Mouse (Mus musculus): ENCODE measurements around the gene Morf4l2.
"Not testable (repeated sequence)": the region's sequence is repeated elsewhere in the genome, so short reads cannot be mapped to it uniquely, and the experiment has no call there.

Morf4l2 gene

DNA sequence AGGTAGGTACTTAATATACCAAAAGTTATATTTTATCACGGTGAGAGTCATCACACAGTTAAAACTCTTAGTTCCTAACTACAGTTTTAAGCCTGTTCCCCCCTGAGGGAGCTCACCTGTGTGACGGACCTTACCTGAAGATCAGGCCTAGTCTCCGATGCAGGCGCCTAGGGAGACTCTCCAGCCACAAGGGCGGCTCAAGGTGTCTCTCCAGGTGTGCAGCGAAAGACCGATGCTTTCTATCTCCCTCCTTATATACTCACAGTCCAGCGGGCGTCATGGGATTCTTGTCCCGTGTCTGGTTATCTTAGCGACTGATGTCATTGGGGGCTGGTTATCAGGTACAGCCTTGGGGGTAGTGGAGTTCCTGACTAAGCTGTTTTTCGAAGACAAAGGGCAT is at the start of gene Morf4l2:
Gene Morf4l2, minus strand, starts transcription at position 232 of the 400 bp plus-strand sequence.
- no peak for DNase-seq (ENCODE audit: low spot score)

DNA sequence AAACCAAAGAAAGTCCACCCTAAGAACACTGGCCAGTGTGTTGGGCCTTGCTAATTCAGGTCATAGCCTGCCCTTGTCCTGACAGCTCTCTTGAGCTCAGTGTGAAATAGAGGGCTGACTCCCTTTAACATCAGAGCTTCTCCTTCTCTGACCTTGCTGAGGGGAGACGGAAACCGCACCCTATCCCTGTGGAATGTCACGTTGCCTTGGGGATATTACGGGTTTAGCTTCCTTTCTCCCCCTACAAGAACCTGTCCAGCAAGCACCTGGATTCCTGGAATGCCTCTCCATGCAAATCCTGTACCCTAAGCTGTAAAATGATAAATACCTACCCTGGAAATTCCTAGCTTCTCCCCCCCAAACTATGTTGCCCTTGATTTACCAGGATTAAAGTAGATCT is 46.0 kb upstream of the Morf4l2 start:
- DNase-seq (ENCODE audit: low spot score): no peak

DNA sequence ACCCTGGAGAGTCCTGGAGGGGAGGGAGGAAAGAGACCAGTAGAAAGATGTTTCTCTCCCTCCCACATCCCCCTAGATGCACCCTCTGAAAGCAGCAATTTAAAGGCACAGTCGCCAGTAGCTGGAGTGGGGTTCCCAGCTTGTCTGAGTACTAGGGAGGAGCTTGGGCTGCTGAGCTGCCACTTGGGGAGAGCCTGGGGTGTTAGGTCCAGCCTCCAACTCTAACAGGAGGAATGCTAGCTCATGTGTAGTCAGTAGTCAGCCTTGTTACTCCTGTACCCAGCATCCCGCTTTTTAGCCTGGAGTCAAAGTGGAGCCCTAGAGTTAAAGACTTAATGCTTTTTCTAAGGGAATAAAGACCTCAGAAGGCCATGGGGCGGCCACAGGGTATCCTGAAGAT is 36.6 kb upstream of the Morf4l2 start, which contains the start of gene Glra4:
Gene Glra4, minus strand, starts transcription at position 101 of the 400 bp plus-strand sequence.
- no peak for DNase-seq (ENCODE audit: low spot score)

DNA sequence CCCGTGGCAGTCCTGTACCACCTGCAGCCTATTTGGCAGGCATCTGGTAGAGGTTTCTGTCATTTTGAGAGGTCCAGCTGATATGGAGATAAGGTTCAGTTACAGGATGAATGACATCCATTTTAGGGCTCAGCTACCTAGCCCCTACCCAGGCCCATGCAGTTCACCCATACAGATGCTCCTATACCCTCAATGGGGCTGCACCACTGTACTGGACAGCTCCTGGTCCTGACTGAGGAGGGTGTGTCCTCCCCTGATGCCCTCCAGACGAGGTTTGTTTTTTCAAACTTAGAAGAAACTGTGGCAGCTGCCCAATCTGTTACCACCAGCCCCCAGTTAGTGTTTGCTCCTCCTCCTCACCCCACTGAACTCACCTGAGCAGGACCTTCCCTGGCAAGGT is 35.8 kb upstream of the Morf4l2 start:
- no peak for DNase-seq (ENCODE audit: low spot score)

DNA sequence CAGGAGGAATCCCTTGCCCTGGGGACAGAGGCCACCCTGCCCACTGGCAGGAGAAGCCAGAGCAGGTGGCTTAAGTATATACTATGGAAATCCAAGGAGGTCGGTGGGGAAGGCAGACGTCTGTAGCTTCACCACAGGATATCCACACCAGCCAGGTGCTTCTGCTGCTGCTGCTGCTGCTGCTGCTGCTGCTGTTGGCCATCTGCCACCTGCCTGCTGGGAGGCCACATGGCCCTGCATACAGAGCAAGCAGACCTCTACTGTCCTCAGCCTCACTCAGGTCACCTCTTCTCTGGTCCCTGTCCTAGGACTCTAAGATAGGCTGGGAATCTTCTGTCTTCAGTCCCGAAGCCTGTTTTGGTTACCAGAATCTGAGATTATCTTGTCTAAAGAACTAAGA is 34.6 kb upstream of the Morf4l2 start:
- DNase-seq (ENCODE audit: low spot score): no peak

DNA sequence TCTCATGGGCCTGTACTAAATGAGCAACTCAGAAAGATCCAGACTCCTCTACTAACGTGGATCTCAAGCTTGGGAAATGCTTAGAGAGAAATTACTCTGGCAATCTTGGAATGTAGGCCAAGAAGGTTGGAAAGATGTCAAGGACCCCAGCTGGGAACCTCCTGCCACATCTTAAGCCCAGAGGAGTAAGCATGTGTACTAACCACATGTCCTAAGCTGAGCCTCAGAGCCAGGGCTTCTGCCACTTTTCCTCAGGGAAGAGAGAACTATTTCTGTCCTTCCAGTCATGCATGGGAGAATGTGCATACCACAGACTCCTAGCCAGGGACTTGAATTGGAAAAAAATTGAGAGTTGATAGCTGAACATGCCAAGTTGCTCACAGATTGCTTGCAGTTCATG is 29.5 kb upstream of the Morf4l2 start:
- DNase-seq (ENCODE audit: low spot score): no peak

DNA sequence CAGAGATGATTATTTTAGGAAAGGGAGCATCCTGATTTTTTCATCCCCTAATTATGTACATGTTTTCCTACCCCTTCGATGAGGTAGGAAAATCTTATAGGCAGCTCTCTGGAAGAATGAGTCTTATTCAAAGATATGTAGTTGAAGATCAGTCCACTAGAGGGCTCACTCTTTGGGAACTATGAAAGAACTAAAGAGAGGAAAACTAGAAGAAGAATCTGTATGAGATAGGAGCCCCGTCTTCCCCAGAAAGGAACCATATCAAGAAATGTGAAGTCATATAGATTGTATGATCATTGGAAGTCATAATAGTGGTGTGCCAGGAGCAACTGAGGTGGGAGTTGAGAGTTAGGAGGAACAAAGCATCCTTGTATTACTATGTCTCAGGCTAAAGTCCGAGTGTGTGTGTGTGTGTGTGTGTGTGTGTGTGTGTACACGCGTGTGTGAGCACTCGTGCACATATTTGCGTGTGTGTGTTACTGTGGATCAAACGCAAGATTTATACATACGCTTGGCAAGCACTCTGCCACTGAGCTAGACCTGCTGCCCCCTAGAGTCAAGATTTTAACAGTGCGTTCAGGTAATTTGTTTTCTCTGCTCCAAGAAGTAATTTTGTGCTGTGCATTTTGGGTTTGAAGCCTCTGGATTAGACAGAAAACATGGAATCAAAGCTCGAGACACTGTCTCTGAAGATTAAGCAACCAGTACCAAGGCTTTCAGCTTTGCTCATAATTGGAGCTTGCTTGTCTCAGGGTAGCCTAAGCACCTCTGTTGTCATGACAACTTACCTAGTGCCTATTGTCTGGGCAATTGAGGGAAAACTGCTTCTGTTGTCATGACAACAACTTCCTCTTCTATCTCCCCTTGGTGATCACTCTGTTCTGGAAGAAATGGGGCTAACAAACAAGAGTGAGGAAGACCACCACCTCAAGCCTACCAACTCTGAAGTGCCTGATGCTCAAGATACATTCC is 17.9 kb upstream of the Morf4l2 start:
- DNase-seq (ENCODE audit: low spot score): no peak

DNA sequence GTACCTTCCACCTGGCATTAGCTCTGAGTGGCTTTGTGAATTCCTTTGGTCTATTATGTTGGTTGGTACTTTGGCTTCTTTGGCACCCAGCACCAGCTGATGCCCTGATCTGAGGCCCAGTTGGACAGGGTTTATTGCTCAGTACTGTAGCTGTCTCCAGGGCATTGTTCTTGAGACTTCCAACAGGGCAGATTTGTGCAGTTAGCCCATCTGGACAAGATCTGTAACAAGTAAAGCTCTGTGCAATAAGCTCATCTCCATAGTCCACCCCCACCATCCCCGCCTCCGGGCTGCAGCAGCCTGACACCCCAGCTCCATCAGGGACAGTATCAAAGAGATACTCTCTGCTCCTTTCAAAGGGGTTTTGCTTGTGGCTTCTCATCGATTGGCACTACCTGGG is 12.0 kb upstream of the Morf4l2 start:
- DNase-seq (ENCODE audit: low spot score): no peak

DNA sequence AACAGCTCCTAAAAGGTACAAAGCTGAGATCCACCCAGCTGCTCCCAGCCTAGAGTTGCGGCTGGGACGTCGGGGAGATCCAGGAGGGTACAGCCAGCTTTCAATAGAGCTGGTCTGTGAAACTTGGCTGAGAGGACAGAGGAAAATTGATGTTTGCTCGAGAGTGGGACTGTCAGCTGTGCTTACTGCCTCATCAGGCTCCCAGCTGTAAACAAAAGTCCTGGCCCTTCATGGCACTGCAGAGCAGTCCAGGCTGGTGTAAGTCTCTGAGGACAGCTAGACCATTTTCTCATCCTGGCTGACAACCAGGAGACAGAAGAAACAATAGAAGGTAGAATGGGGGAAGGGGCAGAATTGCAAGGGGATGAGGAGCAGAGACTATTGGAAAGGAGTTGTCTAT is 5.8 kb upstream of the Morf4l2 start:
- no peak for DNase-seq (ENCODE audit: low spot score)

DNA sequence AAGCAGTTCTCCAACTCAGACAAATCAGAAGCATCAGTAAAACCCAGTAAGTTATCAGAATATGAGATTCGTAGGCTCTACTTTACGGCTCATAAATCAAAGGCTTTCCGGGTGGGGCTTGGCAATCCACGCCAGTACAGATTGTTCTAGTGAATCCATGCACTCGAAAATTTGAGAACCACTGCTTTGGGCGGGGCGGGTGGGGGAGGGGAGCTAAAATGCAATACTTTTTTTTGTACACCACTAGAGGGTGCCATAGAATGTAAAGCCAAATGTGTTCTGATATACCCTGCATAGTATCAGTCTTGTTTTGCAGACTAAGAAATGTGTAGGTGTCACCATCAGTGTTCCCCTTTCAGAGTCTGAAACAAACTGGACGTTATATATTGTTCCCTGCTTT is 1.2 kb upstream of the Morf4l2 start:
- no peak for DNase-seq (ENCODE audit: low spot score)

DNA sequence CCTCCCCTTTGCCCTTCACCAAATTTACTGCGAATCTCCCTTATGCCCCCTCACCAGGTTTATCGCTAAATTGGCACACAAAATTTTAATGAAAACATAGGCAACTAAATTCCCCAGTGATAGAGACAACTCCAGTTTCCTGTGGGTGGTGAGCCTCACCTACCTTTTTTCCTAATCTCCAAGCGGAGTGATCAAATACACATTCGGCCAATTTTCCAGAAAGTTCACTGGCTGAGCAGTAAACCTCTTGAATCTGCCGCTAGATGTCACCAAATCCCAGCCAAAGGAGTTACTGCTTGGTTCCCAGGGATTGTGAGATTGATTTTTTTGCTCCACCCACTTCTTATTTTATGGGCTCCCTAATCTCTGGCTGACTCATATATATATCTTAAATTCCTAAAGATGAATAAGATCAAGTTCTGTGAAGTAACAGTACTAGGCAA is 808 bp downstream of the Morf4l2 start:
- DNase-seq (ENCODE audit: low spot score): peak; percentile 9

DNA sequence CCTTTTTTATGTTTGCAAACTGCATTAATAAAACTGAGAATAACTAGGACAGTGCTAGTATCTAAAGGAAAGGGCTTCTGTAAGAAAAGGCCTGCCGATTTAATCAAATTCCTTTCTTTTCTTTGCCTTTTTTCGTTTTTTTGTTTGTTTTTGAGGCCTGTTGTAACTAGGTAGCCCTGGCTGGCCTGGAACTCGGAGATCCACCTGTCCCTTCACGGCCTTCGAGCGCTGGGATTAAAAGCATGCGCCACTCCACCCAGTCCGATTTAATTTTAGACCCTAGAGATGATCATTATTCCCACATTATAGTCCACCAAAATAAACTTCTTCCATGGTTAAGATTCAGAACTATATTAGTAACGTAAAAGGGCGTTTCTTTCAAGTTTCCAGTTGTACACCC is 1.2 kb downstream of the Morf4l2 start:
- no peak for DNase-seq (ENCODE audit: low spot score)

DNA sequence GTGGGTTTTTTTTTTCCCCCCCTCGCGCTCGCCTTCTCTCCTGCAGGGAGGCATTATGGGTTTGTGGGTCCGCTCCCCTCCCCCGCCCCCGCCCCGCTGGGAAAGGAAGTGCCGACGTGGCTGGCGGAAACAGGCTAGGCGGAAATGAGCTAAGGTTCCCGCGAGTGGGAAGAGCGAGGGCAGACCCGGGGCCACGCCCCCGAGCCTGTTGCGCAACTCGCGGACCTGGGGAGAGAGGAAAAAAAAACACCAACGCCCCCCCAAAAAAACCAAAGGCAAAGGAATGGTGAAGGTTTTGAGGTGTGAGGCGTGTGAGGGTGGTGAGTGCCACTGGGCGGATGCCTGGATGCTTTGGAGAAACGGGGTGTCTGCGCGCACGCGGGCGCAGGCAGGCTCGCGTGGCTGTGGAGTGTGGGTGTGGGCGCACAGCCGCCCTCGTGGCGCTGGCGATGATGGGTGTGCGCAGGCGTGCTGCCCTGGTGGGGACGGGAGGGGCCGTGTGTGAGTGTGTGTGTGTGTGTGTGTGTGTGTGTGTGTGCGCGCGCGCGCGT is 1.8 kb downstream of the Morf4l2 start:
- peak; percentile 38 for DNase-seq (ENCODE audit: low spot score)

DNA sequence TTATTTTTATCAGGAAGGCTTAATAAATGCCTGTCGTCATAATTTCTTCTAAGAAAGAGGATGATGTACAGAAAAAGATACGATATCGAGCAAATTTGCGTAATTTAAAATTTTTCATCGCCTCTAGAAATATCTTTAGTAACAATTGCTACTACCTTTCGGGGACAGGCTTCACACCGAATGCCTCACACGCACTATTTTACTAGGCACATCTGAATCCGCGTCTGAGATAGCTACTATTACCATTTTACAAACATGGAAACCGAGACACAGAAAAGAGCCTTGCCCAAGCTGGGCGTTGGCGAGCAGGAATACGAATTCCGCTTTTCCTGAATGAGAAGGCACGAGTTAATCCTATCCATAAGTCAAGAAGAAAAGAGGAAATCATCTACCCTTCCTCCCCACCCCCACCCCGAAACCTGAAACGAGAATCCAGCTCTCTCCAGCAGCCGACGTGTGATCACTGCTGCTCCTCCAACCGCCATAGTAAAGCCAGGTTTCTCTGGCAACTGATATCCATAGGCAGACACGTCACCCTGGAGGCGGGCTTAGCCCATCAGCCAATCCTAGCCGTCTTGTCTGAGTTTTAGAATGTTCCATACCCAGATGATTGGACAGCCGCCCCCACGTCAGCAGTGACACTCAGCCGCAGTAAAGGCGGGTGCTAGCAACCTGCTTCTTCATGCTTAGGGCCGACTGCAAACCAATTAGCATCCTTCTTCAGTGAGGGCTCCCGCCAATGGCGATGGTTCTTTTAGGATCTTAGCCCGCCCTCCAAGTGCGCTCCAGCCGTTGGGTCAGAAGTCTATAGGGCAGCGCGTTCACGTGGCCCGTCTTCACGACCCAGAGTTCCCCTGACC is 2.5 kb downstream of the Morf4l2 start:
- DNase-seq (ENCODE audit: low spot score): peak; percentile 50

DNA sequence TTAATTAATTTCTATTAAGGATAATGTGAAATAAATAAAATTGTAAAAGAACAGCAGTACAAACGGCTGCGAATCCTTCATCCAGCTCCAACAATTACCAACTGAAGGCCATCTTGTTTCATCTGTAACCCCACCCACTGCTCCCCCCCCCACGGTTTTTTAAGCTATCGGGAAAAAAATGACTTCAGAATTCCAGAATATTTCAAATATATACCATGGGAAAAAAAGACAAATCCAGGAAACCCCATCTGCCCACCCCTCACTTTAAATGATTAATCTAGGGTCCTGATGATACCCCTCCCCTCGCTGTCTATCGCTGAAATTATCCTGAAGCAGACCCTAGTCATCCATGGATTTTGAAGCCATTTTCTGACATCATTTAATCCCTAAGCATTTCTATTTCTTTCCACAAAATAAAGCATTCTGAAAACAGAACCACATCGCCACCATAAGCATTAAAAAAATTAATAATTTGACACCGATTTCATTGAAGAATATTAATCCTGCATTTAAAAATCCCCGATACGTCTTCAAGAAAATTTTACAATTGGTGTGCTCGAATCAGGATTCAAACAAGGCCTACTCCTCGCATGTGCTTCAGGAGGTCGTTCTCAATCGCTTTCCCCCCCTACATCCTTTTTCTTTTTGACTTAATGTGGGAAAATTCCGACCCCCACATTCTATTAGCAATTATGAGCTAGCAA is 3.3 kb downstream of the Morf4l2 start:
- DNase-seq (ENCODE audit: low spot score): no peak

DNA sequence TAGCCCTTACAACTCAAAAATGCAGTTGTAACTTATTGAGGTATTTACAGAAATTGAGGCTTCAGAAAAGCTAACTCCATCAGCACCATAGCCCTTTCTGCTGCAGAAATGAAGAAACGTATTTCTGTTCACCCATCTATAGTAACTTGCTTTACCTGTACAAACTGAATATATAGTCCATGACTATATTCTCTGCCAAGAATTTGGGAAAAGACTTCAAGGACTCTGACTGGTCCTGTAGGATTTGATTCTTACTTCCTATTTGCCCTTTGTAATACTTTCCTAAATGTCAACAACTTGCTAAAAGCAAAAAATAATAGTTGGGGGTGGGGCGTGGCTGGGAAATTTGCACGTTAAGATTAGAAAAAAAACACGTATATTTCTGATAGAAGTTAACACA is 11.5 kb downstream of the Morf4l2 start:
- DNase-seq (ENCODE audit: low spot score): no peak

DNA sequence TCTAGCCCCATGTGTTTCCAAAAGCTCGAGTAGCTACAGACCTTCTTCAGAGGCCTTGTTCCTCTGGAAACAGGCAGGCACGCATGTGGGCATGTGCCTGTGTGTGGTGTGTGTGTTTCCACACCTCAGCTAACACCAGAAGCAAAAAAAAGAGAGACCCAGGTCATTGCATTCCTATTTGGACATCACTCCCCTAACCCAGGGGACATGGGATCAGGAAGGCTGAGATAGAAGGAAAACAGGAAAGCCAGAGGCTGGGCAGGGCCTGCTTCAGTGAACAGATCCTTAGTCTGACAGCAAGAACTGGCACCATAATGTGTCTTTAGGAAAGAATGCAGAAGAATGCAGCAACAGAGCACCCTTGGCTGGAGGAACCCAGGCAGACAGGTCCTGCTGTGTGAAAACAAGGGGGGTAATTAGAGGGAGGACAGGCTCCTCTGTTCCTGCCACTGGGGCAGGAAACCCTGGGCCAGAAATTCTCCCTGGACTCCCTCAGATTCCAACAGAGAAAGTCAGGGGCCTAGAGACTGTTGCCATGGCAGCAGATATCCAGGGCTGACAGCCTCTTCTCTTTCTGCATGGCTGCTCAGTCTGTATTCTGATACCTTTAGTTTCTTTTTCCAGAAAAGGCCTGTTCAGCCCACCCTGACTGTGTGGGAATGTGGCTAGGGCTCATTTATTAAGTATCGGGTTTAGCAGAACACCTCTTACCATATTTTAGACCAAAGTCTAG is 28.6 kb downstream of the Morf4l2 start:
- DNase-seq (ENCODE audit: low spot score): not testable (repeated sequence)

DNA sequence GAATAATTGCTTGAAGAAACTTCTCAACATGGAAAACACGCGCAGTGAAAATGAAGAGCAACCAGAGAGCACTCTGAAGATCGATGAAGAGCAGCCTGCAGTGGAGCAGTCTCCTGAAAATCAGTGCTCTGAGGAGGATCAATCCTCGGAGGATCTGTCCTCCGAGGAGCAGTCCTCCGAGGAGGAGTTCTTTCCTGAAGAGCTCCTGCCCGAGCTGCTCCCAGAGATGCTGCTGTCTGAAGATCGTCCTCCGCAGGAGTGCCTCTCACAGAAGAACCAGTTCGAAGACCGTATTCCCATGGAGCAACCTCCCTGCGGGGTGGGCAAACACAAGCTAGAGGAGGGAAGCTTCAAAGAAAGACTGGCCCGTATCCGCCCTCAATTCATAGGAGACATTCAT is 34.7 kb downstream of the Morf4l2 start:
- DNase-seq (ENCODE audit: low spot score): no peak

DNA sequence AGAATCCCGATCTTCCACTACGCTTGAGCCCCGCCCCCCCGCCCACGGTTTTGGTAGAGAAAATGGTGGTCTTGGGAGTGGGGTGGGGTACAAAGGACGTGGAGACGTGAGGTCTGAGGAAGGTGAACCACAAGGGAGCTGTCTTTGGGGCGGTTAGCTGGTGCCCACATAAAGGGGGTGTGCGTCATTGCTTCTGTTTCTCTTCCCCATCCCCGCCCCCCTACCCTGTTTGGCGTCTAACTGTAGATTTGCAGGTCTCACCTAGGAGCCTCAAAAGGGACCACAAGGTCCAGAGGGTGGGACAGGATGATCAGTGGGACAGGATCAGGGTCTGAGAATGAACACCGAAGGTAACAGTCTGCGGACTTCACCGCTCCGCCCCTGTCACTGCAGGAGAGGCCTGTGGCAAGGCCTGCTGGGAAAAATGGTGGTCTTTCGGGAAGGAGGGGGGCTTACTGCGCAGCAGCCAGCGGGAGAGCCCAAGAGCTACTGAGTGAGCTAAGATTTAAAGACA is 35.3 kb downstream of the Morf4l2 start:
- DNase-seq (ENCODE audit: low spot score): peak; percentile 16

DNA sequence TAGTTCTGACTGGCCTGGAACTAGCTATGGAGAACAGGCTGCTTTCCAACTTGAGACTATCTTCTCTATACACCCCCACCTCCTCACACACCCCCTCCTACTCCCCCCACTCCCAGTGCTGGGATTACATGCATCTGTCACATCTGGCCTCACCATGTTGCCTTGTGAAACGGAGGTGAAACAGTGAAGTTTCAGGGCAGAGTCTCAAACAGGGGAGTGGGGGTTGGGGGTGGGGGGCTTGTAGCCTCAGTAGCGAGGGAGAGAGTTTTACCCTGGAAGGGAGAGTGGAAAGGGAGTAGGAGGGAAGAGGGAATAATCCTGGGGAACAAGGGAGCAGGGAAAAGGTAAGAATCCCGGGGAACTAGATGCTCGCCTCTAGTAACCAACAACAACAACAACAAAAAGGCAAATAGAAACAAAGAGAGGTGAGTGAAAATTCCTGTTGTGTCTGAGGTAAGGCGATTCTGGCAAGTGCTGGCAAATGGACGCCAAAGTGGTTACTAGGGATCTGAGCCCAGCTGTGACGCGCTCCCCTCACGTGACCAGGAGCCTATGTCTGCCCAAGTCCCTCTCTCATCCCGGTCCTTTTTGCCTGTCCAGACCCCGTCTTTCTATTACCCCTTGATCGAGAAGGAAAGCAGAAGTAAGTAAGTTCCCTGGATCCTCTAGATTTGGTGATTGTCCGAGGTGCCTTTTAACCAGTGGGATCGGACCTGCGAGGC is 35.9 kb downstream of the Morf4l2 start, which contains the start of gene Tceal1:
Gene Tceal1, plus strand, starts transcription at position 537 of the 722 bp plus-strand sequence.
- peak; percentile 15 for DNase-seq (ENCODE audit: low spot score)

Measured in ovary, postnatal 10 days (tissue).